Mouse (Mus musculus): ENCODE results near the gene Dkkl1. TPM values are rescaled to one million over a fixed set of nuclear protein-coding genes. Genes with fewer than 3 reads are reported as not detected.
A peak's percentile ranks its signal among the peaks of the same experiment; 100 is the strongest.

Dkkl1 gene
- total and polyA plus RNA-seq, 3 experiments: 9.2 to 32.0 TPM; not detected in 1

DNA sequence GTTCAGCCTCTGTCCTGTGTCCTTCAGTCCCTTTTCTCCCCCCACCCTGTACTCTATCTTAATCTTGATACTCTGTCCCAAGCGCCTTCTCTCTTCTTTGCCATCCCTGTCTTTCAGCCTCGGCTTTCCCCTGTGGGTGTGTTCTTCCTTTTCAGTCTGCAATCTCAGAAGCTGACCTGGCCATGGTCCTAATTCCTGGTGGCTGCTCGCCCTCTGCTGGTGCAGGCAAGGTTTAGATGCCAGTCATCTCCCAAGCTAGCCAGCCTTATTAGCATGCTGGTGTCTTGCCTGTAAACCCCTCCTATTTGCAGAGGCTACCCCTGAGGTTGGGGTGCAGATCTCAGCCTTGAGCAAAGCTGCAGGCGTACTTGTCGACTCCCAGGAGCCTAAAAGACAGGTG is 13.5 kb downstream of the Dkkl1 start (continued):
- TF ChIP-seq SMC3 (IDR thresholded peaks at IDR 0.05; ENCODE audit: low read depth, low read length) (peak; percentile 86), CHD2 (IDR thresholded peaks at IDR 0.05; ENCODE audit: low read length) (no peak), GABPA (IDR thresholded peaks at IDR 0.05; ENCODE audit: low read depth, low read length) (no peak), ZNF384 (IDR thresholded peaks at IDR 0.05; ENCODE audit: low read depth, low read length) (no peak), EP300 (IDR thresholded peaks at IDR 0.05; ENCODE audit: low read depth in 1 of 2, low read length in 2 of 2) (no peak)

DNA sequence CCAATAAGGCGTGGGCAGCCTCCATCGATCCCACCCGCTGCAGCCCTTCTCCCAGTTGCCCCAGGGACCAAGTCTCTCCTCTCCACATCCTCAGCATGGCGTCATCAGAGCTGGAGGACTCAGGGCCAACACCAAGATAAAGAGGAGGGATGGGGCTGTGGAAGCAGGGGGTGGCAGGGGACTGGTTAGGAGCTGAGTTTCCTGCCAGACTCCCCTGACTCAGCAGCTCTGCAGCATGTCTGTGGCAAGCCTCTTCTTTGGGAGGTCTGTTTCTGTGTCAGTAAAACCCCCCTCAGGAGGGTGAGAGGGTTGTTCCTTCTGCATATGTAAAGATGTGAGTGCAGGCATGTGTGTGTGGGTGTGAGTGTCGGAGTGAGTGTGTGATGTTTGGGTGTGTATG is 15.0 kb downstream of the Dkkl1 start:
- Histone ChIP-seq H3K27ac (ENCODE audit: control insufficient read depth, low read depth, low read length) (no peak overlapping the region), H3K9ac (ENCODE audit: control insufficient read depth, low read depth, low read length, poor library complexity, severe bottlenecking) (no peak overlapping the region), H3K4me3 (ENCODE audit: control insufficient read depth in 1 of 2, insufficient read depth in 1 of 2, low read depth in 2 of 2, low read length in 2 of 2) (no peak overlapping the region), H3K9me3 (replicated peaks; ENCODE audit: insufficient read depth, low read length) (no peaks in the 10 kb centered on the region), H3K36me3 (ENCODE audit: control insufficient read depth in 1 of 2, insufficient read depth in 2 of 2, low read length in 2 of 2) (peaks cover 0 to 6% of the 10 kb centered on the region in 2 experiments; a peak in 2 of 4 replicates), H3K79me2 (ENCODE audit: control insufficient read depth, insufficient read depth, low read length, poor library complexity) (no peaks in the 10 kb centered on the region), H3K27me3 (ENCODE audit: control insufficient read depth in 1 of 2, insufficient read depth in 2 of 2, low read length in 2 of 2) (no peaks in the 10 kb centered on the region), H3K4me1 (ENCODE audit: control insufficient read depth in 1 of 2, insufficient read depth in 2 of 2, low read length in 2 of 2) (peaks cover 15 to 19% of the 10 kb centered on the region in 2 experiments)
- peak; percentile 47 for DNase-seq (ENCODE audit: low read depth, low spot score)
- TF ChIP-seq MAZ (IDR thresholded peaks at IDR 0.05; ENCODE audit: low read depth, low read length) (no peak), TCF12 (IDR thresholded peaks at IDR 0.05; ENCODE audit: low read depth, low read length) (no peak), HCFC1 (IDR thresholded peaks at IDR 0.05; ENCODE audit: low read depth, low read length) (no peak), TBP (IDR thresholded peaks at IDR 0.05; ENCODE audit: low read depth, low read length) (no peak), POLR2AphosphoS5 (IDR thresholded peaks at IDR 0.05; ENCODE audit: borderline replicate concordance, low read depth, low read length) (no peak), SMC3 (IDR thresholded peaks at IDR 0.05; ENCODE audit: low read depth, low read length) (no peak), BHLHE40 (IDR thresholded peaks at IDR 0.05; ENCODE audit: borderline replicate concordance, low read depth, low read length) (no peak), MYB (IDR thresholded peaks at IDR 0.05; ENCODE audit: low read depth, low read length) (no peak), UBTF (IDR thresholded peaks at IDR 0.05; ENCODE audit: borderline replicate concordance, insufficient read depth, low read depth, low read length) (no peak), CTCF (IDR thresholded peaks at IDR 0.05 in 2 of 3, conservative IDR thresholded peaks at IDR 0.05 in 1 of 3; ENCODE audit: control insufficient read depth in 1 of 3, insufficient read depth in 1 of 3, low read depth in 2 of 3, low read length in 3 of 3, poor library complexity in 1 of 3, severe bottlenecking in 1 of 3) (no peak), ETS1 (IDR thresholded peaks at IDR 0.05; ENCODE audit: low read depth, low read length) (no peak), ZC3H11A (IDR thresholded peaks at IDR 0.05; ENCODE audit: low read depth, low read length) (no peak), NRF1 (IDR thresholded peaks at IDR 0.05; ENCODE audit: insufficient read depth, low read depth, low read length, poor library complexity, severe bottlenecking) (no peak), MEF2A (IDR thresholded peaks at IDR 0.05; ENCODE audit: extremely low read depth, insufficient replicate concordance, low read depth, low read length, poor library complexity, severe bottlenecking) (no peak), NELFE (IDR thresholded peaks at IDR 0.05; ENCODE audit: low read depth, low read length) (no peak), RAD21 (IDR thresholded peaks at IDR 0.05; ENCODE audit: low read depth, low read length) (no peak), E2F4 (IDR thresholded peaks at IDR 0.05; ENCODE audit: borderline replicate concordance, low read depth, low read length) (no peak), EP300 (IDR thresholded peaks at IDR 0.05; ENCODE audit: low read depth in 1 of 2, low read length in 2 of 2) (no peak)
